In the genomic region with DNA sequence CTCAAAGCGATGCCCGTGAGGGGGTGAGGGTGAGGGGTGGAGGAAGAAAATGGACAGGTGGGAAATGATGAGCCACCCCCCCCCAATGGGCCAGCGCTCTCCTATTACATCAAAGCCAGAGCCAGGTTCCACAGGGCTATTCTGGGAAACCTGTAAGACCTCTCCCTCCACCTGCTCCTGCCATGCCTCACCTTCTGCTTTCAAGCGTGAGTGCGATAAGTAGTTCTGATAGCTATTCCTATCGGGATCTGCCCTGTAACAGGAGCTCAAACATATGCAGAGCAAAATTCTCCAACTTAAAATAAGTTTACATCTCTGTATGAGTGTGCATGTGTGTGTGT, we compare ENCODE assay signal across 18 mouse cellular contexts. TPM values are rescaled to one million over a fixed set of nuclear protein-coding genes. Genes with fewer than 3 reads are reported as not detected.
"Had no signal": no experiment of that assay in that cellular context is flagged by ENCODE, and none has a peak within 500 bp of the region (broad histone marks: within the 10 kb centered on the region; RNA-seq: fewer than 3 reads in every experiment).

No protein-coding gene starts in this region.

- H3K9me3 ChIP-seq: hindbrain, embryonic 13.5 days; limb, embryonic 13.5 days; liver, embryonic 15.5 days; neural tube, embryonic 15.5 days had no signal

- H3K27ac ChIP-seq: hindbrain, embryonic 13.5 days; hindbrain, postnatal 0 days; limb, embryonic 13.5 days; liver, embryonic 15.5 days; neural tube, embryonic 15.5 days had no signal

- H3K36me3 ChIP-seq: hindbrain, embryonic 13.5 days; limb, embryonic 13.5 days; liver, embryonic 15.5 days; neural tube, embryonic 15.5 days had no signal

- H3K4me3 ChIP-seq: hindbrain, embryonic 13.5 days; limb, embryonic 13.5 days; liver, embryonic 15.5 days; myocyte; neural tube, embryonic 15.5 days had no signal

- H3K4me1 ChIP-seq: hindbrain, embryonic 13.5 days; limb, embryonic 13.5 days; liver, embryonic 15.5 days; neural tube, embryonic 15.5 days had no signal

- H3K9ac ChIP-seq: hindbrain, embryonic 13.5 days; limb, embryonic 13.5 days; liver, embryonic 15.5 days; neural tube, embryonic 15.5 days had no signal

- DNase-seq: layer of hippocampus, adult 9-11 months; left cerebral cortex, postnatal 4 days; lung, adult 2 months; lung, postnatal 36 days; midbrain, embryonic 14.5 days; right cerebral cortex, adult 18-20 months; right cerebral cortex, postnatal 25 days; thymus, adult 18-20 months; thymus, postnatal 14 days had no signal

- ATAC-seq: hindbrain, postnatal 0 days; lung, postnatal 0 days had no signal

- H3K4me2 ChIP-seq: hindbrain, embryonic 13.5 days; limb, embryonic 13.5 days; liver, embryonic 15.5 days; neural tube, embryonic 15.5 days had no signal

- H3K27me3 ChIP-seq: hindbrain, embryonic 13.5 days; limb, embryonic 13.5 days; liver, embryonic 15.5 days; neural tube, embryonic 15.5 days had no signal

RNA-seq across cellular contexts. Expression of a gene that starts 2.0 kb away (rescaled TPM):
- polyA plus RNA-seq: hindbrain, embryonic 13.5 days; limb, embryonic 13.5 days; lung, postnatal 0 days; myocyte; neural tube, embryonic 11.5 days had no signal

RNA-seq across cellular contexts. Expression of a gene that starts 38.9 kb away (rescaled TPM):
- polyA plus RNA-seq: liver, adult 2 months; liver, embryonic 15.5 days had no signal
